Mouse (Mus musculus): ENCODE data around the gene Syngr2. TPM values are rescaled to one million over a fixed set of nuclear protein-coding genes. Genes with fewer than 3 reads are reported as not detected.
"Not testable (repeated sequence)": the region's sequence is repeated elsewhere in the genome, so short reads cannot be mapped to it uniquely, and the experiment has no call there.

The Syngr2 gene
- polyA plus RNA-seq, 1 experiment from 2014 or later = 14.6 TPM

DNA sequence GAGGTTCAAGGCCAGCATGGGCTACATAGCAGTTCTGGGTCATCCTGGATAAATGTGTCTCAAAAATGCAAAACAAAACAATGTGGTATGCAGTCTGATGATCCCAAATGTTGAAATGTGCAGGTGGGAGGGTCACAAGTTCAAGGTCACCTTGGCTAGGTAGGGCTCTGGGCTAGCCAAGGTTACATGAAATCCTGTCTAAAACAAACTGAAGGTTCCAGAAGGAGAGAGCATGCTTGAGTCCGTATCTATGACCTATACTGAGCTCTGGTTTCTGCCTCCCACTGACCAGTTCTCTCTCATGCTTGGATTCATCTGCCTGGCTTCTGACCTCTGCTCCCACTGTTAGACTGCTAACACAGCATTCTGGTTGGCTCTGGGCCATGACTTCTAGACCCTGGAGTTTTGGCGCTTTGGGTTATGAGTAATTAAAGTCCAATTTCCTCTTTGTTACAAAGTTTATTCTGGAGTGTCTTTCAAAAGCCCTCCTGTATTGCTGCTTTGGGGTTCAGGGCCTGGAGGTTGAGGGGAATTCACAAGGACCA lies 20.3 kb downstream of the Syngr2 start:
- Histone ChIP-seq H3K4me2 (no peak overlapping the region), H3K9me3 (no peaks in the 10 kb centered on the region), H3K36me3 (no peaks in the 10 kb centered on the region), H3K27me3 (no peaks in the 10 kb centered on the region), H3K9ac (no peak overlapping the region), H3K4me3 (no peak overlapping the region), H3K27ac (no peak overlapping the region), H3K4me1 (replicated peaks) (peaks cover 62% of the 10 kb centered on the region)
- WGBS = 87% methylated on average over 2 of the region's 2 CpGs
- no peak for ATAC-seq (ENCODE audit: low FRiP score)

DNA sequence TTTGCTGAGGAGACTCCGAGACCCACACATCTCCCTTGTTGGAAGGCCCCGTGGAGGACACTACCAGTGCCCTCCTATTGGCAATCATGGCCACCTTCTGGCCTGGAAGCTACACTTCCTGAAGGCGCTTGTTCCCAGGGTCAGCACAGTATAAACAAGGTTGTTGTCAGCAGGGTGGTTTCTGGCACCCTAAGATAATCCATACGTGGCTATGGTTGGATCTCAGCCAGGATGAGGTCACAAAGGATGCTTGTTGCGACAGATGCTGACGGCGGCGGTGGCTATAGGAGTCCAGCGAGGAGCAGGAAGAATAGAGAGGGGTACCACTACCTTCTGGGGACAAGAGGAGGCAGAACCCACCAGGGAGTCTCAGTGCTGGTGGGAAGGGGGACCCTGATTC lies 20.9 kb downstream of the Syngr2 start:
- no peaks in the 10 kb centered on the region for H3K9me3 ChIP-seq

DNA sequence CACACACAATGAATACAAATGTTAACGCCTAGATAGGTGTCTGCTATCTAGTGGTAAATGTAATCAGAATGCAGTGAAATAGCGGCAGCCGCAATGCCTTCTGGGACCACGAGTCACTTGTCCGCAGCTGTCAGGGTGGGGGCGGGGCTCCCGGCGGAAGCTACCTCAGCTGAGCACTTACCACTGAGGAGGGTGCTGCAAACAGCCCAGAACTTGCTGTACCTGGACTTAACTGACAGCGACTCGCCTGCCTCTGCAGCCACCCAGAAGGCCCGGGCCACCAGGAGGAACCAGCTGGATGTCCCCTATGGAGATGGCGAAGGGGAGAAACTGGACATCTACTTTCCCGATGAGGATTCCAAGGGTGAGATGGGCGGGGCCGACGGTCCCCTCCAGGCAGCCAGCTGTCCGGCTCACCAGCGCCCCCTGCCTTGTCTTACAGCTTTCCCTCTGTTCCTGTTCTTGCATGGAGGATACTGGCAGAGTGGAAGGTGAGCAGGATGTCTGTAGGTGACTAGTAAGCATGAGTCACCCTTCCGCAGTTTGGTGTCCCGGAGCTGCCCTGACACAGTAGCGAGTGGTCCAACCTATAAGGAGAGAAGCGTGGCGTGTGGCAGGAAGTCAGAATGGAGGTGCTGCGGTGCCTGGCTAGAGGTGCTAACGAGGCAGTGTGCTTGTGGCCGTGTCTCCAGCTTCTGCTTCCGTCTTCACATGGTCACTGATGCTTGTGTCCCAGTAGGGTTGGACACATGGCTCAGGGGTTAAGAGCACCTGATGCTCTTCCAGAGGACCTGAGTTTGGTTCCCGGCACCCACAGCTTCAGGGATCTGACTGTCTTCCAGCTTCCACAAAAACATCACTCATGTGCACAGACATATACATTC lies 22.9 kb downstream of the Syngr2 start:
- no peaks in the 10 kb centered on the region for H3K9me3 ChIP-seq
- H3K27ac ChIP-seq = peak overlapping the region; percentile 60; the same call in 1 of the 2 replicates
- H3K9ac ChIP-seq = peak overlapping the region; percentile 11; the same call in 1 of the 2 replicates
- H3K4me2 ChIP-seq = peak overlapping the region; percentile 54
- H3K27me3 ChIP-seq = no peaks in the 10 kb centered on the region
- ATAC-seq (ENCODE audit: low FRiP score) = peak; percentile 79
- peak overlapping the region; percentile 38 for H3K4me3 ChIP-seq
- H3K36me3 ChIP-seq = no peaks in the 10 kb centered on the region
- H3K4me1 ChIP-seq (replicated peaks) = peaks cover 46% of the 10 kb centered on the region
- WGBS = 17% methylated on average over 28 of the region's 28 CpGs

More for the DNA sequence above, 20.9 kb downstream of the Syngr2 start:
- H3K27ac ChIP-seq = no peak overlapping the region
- no peak overlapping the region for H3K4me3 ChIP-seq
- no peaks in the 10 kb centered on the region for H3K27me3 ChIP-seq
- no peak for ATAC-seq (ENCODE audit: low FRiP score)
- no peaks in the 10 kb centered on the region for H3K36me3 ChIP-seq
- 71% methylated on average over 9 of the region's 9 CpGs for WGBS
- no peak overlapping the region for H3K9ac ChIP-seq
- no peak overlapping the region for H3K4me2 ChIP-seq
- H3K4me1 ChIP-seq (replicated peaks) = peaks cover 55% of the 10 kb centered on the region

DNA sequence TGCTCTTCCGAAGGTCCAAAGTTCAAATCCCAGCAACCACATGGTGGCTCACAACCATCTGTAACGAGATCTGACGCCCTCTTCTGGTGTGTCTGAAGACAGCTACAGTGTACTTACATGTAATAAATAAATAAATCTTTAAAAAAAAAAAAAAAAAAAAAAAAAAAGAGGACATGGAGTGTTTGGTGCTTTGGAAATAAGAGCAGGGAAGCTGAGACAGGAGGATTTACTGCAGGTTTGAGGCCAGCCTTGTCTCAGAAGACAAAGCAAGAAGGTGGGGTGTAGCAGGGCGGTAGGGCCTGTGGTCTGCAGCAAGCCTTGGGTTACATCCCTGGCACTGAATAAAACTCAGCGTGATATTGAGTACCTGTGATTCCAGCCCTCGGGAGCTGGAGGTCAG lies 24.0 kb downstream of the Syngr2 start:
- not testable (repeated sequence) for H3K4me3 ChIP-seq; H3K9ac ChIP-seq; ATAC-seq (ENCODE audit: low FRiP score); H3K27me3 ChIP-seq; H3K27ac ChIP-seq; H3K36me3 ChIP-seq; H3K9me3 ChIP-seq; H3K4me2 ChIP-seq
- H3K4me1 ChIP-seq (replicated peaks) = peaks cover 34% of the 10 kb centered on the region
- WGBS = 90% methylated on average over 4 of the region's 6 CpGs

DNA sequence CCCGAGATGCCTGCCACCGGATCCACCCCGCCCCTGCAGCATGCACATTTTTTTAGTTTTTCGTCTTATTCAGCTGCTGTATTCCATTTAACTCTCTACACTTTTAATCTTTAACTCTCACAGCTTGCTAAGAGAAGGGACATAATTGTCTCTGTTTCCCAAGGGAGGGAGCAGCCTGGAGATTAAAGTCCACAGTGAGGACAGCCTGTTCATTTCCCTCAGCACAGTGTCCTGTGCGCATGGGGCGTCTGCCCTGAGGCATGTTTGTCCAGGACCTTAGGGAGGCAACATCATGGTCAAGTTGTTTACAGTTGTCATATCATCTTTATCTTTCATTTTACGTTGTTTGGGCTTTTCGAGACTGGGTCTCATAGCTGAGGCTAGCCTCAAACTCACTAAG lies 24.6 kb downstream of the Syngr2 start:
- WGBS = 94% methylated on average over 8 of the region's 8 CpGs

DNA sequence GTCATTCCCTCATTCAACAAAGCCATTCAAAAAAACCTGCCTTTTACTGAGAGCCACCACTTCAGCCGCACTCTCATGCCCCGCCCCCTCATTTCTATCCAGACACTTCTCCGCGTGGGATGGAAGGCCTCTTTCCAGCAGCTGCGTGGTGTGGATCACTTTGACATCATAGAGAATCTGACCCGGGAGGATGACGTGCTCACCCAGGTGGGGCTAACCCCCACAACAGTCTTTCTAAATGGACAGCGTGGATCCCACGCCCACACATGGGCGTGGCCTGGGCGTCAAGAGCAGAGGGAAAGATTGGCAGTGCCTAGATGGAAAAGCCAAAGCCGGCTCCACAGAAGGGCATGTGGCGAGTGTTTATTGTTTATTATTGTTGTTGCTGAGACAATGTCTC lies 26.8 kb downstream of the Syngr2 start:
- WGBS = 24% methylated on average over 13 of the region's 13 CpGs
- Histone ChIP-seq H3K9ac (no peak overlapping the region), H3K4me2 (peak overlapping the region; percentile 32; the same call in 1 of the 2 replicates), H3K36me3 (no peaks in the 10 kb centered on the region), H3K27ac (no peak overlapping the region), H3K4me3 (no peak overlapping the region), H3K27me3 (no peaks in the 10 kb centered on the region), H3K9me3 (no peaks in the 10 kb centered on the region), H3K4me1 (replicated peaks) (peaks cover 15% of the 10 kb centered on the region)
- no peak for ATAC-seq (ENCODE audit: low FRiP score)

More for the DNA sequence above, 24.6 kb downstream of the Syngr2 start:
- Histone ChIP-seq H3K9me3 (no peaks in the 10 kb centered on the region), H3K9ac (no peak overlapping the region), H3K27ac (no peak overlapping the region), H3K27me3 (no peaks in the 10 kb centered on the region), H3K36me3 (no peaks in the 10 kb centered on the region), H3K4me2 (no peak overlapping the region), H3K4me1 (replicated peaks) (peaks cover 29% of the 10 kb centered on the region), H3K4me3 (no peak overlapping the region)
- ATAC-seq (ENCODE audit: low FRiP score) = no peak

DNA sequence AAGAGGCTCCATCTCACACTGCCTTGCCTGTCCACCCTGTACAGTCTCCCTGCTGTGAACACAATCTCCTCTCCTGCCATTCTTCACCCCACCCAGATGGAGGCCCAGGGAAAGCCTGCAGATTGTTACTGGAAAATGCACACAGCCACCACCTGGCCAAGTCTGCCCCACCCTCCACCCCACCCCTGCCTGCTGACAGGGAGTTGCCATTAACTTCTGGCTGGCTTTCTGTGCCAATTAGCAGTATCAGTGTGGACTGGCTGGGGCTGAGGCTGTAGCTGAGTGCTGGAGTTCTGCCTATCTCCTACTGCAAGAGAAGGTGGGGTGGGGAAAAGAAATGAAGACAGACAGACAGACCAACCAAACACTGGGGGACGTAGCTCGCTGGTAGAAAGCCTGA lies 29.1 kb downstream of the Syngr2 start:
- H3K4me2 ChIP-seq = no peak overlapping the region
- H3K27me3 ChIP-seq = no peaks in the 10 kb centered on the region
- 63% methylated on average over 2 of the region's 2 CpGs for WGBS
- no peak for ATAC-seq (ENCODE audit: low FRiP score)
- H3K4me1 ChIP-seq (replicated peaks) = 0 out of 2 replicates have a peak, but pooled peaks cover 6% of the 10 kb centered on the region
- no peaks in the 10 kb centered on the region for H3K36me3 ChIP-seq
- no peaks in the 10 kb centered on the region for H3K9me3 ChIP-seq
- H3K27ac ChIP-seq = no peak overlapping the region
- no peak overlapping the region for H3K4me3 ChIP-seq
- no peak overlapping the region; the same call in 1 of the 2 replicates for H3K9ac ChIP-seq

DNA sequence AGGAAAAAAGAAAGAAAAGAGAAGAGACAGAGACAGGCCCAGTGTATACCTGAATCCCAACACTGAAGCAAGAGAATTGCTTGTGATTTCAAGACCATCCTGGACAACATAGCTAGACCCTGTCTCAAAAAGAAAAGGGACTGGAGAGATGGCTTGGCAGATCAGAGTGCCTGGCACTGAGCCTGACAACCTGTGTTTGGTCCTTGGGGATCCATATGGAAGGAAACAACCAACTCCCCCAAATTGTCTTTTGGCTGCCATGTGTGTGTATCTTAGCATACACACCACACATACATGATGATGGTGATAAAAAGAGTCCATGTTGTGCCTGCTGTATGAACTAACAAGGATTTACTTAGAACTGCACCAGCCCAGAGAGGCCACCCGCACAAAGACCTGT lies 29.6 kb downstream of the Syngr2 start:
- Histone ChIP-seq H3K27me3 (no peaks in the 10 kb centered on the region), H3K9me3 (no peaks in the 10 kb centered on the region), H3K9ac (no peak overlapping the region), H3K27ac (no peak overlapping the region), H3K36me3 (no peaks in the 10 kb centered on the region), H3K4me3 (no peak overlapping the region), H3K4me1 (replicated peaks) (0 out of 2 replicates have a peak, but pooled peaks cover 6% of the 10 kb centered on the region), H3K4me2 (no peak overlapping the region)
- ATAC-seq (ENCODE audit: low FRiP score) = no peak
- WGBS = 94% methylated on average over 1 of the region's 1 CpGs

DNA sequence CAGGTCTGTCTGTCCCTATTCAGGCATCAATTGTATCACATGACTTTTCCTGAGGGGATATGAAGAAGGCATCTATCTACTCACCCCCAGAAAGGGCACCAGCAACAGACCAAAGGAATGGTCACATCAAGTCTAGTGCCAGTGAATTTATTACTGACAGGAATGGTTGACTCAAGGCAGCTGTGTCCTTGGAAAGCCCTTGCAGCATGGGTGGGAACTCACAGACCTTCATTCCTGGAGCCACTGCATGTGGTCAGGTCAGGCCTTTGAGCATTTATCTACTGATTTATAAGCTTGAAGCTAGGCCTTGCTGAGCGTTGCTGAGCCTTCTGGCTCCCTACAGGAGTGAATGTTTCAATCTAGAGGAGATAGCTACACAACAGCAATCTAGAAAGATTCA lies 31.4 kb downstream of the Syngr2 start:
- WGBS = 76% methylated on average over 1 of the region's 1 CpGs
- no peak for ATAC-seq (ENCODE audit: low FRiP score)
- Histone ChIP-seq H3K4me2 (no peak overlapping the region), H3K36me3 (no peaks in the 10 kb centered on the region), H3K27me3 (no peaks in the 10 kb centered on the region), H3K9me3 (no peaks in the 10 kb centered on the region), H3K4me3 (no peak overlapping the region), H3K27ac (no peak overlapping the region), H3K4me1 (replicated peaks) (0 out of 2 replicates have a peak, but pooled peaks cover 6% of the 10 kb centered on the region), H3K9ac (no peak overlapping the region)

DNA sequence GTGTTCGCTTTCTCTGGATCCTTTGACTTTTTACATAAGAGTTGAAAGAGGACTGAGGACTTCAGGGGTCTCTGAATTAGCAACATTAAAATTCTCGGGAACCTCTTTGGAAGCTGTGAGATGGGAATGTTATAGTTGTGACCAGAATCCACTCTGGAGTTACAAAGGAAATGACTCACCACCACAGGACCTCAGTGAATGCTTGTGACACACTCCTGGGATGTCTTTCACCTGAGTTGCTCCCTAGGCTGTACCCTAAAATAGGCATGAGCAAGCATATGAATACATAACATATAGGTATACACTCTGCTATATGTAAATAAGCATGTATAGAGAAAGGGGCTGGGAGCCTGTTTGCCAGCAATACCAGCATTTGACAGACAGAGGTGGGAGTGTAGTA lies 34.0 kb downstream of the Syngr2 start:
- Histone ChIP-seq H3K4me1 (replicated peaks) (peaks cover 10% of the 10 kb centered on the region), H3K27me3 (no peaks in the 10 kb centered on the region), H3K9me3 (no peaks in the 10 kb centered on the region), H3K4me2 (no peak overlapping the region), H3K36me3 (no peaks in the 10 kb centered on the region), H3K9ac (no peak overlapping the region), H3K4me3 (no peak overlapping the region), H3K27ac (no peak overlapping the region)
- no peak for ATAC-seq (ENCODE audit: low FRiP score)
- WGBS = 91% methylated on average over 2 of the region's 2 CpGs

DNA sequence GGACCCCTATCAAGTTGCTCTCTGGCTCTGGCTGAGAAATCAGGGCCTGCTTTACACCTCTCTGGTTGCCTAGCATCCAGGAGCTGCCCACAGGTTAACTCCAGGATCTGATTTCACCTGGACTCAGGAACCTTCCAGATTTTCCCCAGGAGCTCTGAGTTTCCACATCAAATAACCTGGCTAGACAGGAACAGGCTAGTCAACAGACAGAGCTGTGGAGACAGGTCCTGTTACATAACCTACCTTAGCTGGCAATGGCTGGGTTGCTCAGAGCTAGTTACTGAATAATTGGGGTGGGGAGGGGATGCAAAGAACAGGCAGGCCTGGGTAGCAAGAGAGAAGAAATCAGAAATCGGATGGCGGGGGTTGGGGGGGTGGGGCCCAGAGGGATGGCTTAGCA lies 35.5 kb downstream of the Syngr2 start:
- H3K27ac ChIP-seq = no peak overlapping the region
- H3K4me2 ChIP-seq = no peak overlapping the region
- H3K27me3 ChIP-seq = no peaks in the 10 kb centered on the region
- H3K9me3 ChIP-seq = no peaks in the 10 kb centered on the region
- peaks cover 20% of the 10 kb centered on the region for H3K4me1 ChIP-seq (replicated peaks)
- H3K4me3 ChIP-seq = no peak overlapping the region
- H3K9ac ChIP-seq = no peak overlapping the region
- WGBS = 86% methylated on average over 2 of the region's 2 CpGs
- ATAC-seq (ENCODE audit: low FRiP score) = no peak
- no peaks in the 10 kb centered on the region for H3K36me3 ChIP-seq

DNA sequence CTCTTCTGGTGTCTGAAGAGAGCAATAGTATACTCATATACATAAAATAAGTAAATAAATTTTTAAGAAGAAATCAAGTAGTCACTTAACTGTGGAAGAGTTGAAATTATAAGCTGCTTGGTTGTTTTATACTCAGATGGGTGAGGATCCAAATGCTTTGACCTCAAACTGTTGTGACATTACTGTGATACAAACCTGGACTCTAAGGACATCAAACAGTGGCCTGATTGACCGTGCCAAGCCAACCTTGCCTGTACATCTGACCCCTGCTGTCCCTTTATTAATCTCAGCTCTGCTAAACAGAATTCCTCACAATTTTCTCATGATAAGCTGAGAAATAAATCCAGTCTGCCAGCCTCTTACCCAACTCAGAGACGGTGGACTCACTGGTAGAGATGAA lies 36.2 kb downstream of the Syngr2 start:
- Histone ChIP-seq H3K4me2 (no peak overlapping the region), H3K36me3 (no peaks in the 10 kb centered on the region), H3K4me3 (no peak overlapping the region), H3K9me3 (no peaks in the 10 kb centered on the region), H3K27ac (no peak overlapping the region), H3K27me3 (no peaks in the 10 kb centered on the region), H3K4me1 (replicated peaks) (peaks cover 25% of the 10 kb centered on the region), H3K9ac (no peak overlapping the region)
- WGBS = 80% methylated on average over 2 of the region's 2 CpGs
- no peak for ATAC-seq (ENCODE audit: low FRiP score)

DNA sequence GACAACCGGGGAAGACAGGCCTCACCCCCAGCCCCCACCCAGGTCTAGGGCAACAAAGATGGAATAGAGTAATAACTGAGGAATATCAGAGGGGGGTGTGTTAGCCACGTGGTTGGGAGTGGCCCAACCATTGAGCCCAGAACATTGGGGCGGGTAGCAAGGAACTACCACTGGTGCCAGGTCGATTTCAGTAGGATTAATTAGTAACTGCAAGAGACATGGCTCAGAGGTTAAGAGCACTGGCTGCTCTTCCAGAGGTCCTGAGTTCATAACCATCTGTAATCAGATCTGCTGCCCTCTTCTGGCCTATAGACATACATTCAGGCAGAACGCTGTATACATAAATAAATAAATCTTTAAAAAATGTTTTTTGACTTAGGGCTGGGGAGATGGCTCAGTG lies 37.2 kb downstream of the Syngr2 start:
- WGBS = 64% methylated on average over 5 of the region's 5 CpGs
- H3K36me3 ChIP-seq = no peaks in the 10 kb centered on the region
- H3K27ac ChIP-seq = no peak overlapping the region
- peaks cover 25% of the 10 kb centered on the region for H3K4me1 ChIP-seq (replicated peaks)
- H3K4me2 ChIP-seq = no peak overlapping the region
- no peaks in the 10 kb centered on the region for H3K9me3 ChIP-seq
- no peak overlapping the region for H3K9ac ChIP-seq
- no peak for ATAC-seq (ENCODE audit: low FRiP score)
- H3K27me3 ChIP-seq = no peaks in the 10 kb centered on the region
- no peak overlapping the region for H3K4me3 ChIP-seq

Data from hindbrain, embryonic 13.5 days (tissue).